Mouse (Mus musculus) layer of hippocampus, adult 2 months (tissue): ENCODE measurements around the gene Ppfia4. TPM values are rescaled to one million over a fixed set of nuclear protein-coding genes. Genes with fewer than 3 reads are reported as not detected.

Source experiments
- DNase-seq, 2 experiments: peaks; one replicate each; pipeline ENCODE4 v3.0.0; 2022; ENCODE audit warnings: low spot score in 2 of 2
- H3K27ac ChIP-seq: fragments of 200-600 bp; 2 replicates; pipeline ENCODE4 v1.8.1; 2022
- H3K4me3 ChIP-seq: fragments of 200-600 bp; 2 replicates; pipeline ENCODE4 v1.8.1; 2022; ENCODE audit warnings: mild to moderate bottlenecking
- CTCF ChIP-seq: fragments of 200-600 bp; conservative IDR thresholded peaks from 2 replicates; pipeline ENCODE4 v1.8.1; 2022; ENCODE audit warnings: antibody characterized with exemption, mild to moderate bottlenecking, moderate library complexity
- total RNA-seq, 2 experiments: library from RNA; stranded (reverse); gene quantifications; 2 replicates each; pipeline ENCODE4 v1.2.3; 2021

Ppfia4 gene
- total RNA-seq, 2 experiments from 2014 or later, result 71.9 to 79.7 TPM

DNA sequence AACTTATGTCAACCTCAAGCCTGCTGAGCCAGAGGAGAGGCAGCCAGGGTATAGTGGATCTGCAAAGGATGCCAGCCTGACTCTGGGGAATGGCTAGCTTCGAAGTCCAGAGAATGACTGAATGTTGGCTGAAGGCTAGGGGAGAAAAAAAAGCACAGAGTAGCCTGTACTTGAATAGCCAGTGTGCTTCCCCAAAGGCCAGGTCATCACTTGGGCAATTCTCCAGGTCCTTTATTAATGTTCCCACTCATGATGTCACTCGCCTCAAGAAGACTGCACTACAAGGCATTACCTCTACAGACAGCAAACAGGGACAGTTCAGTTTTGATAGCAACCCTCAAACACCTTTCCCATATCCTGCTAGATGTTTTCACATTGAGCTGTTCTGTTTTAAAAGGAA, 22.4 kb downstream of the Ppfia4 start:
- DNase-seq, result no peak
- H3K27ac ChIP-seq, result 0 out of 2 replicates have a peak overlapping the region, but pooled peaks have one; percentile 1
- no peak overlapping the region for H3K4me3 ChIP-seq
- no peak for TF ChIP-seq CTCF

DNA sequence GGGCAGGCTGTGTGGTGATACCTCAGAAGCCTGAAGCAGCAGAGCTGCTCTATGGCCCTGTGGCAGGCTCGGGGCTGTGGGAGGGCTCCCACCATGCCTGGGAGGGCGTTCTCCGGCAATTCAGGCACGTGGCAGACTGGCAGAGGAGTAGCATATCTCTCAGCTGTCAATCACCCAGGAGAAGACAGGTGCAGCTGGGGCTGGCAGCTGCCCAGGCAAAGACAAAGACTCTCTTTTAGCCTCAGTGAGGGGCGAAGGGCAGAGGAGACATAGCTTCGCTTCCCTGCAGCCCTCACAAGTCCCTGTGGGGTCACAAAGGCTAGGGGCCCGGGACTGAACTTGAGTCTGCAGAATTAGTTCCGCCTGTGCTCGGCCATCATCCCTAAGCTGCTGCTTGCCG, 25.3 kb downstream of the Ppfia4 start:
- Histone ChIP-seq H3K27ac (no peak overlapping the region), H3K4me3 (no peak overlapping the region)
- TF ChIP-seq CTCF, result no peak
- no peak for DNase-seq

DNA sequence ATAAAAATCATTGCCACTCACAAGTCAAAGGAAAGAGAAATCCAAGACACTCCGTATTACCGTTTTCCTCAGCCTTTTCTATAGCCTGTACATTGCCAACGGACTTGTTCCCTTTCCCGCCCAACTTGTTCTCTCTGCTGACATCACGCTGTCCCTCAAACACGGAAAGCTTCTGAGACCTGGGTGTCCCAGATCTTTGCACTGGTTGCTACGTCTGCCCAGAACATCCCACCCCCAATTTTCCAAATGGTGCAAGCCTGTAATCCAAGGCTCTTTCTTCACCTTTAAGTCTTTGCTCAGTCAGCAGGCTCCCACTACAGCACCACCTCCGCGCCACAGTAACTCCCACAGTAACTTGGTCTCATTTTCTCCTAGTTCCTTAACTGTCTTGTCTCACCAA, 27.8 kb downstream of the Ppfia4 start:
- Histone ChIP-seq H3K4me3 (no peak overlapping the region), H3K27ac (0 out of 2 replicates have a peak overlapping the region, but pooled peaks have one; percentile 53)
- no peak for DNase-seq
- TF ChIP-seq CTCF, result no peak

DNA sequence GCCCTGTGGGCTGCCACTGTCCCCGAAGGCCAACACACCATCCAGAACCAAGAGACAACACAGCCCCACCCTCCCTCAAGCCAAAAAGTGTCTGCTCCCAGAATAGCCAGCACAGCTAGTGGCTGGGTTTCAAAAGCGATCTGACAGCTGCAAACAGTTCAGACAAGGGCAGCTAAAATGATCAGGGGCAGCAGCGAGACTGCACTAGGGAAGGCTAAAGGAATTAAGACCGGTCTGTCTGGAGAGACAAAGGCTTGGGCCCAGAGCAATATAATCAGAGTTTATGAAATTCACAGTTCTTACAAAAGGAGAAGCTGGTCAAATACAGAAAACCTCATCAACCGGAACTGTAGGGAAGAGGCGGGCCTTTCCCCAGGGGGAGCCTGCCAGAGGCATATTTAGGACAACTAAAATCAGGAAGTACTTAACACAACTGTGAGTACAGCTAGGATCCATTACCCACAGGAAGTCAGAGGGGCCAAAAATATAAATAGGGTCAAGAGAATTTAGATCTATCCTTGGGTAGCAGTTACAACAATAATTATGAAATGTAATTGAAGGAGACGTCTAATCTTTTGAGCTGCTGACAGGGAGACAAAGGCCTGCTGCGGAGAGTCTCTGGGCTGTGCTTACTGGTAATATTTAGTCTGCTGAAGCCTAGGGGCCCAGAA, 30.0 kb downstream of the Ppfia4 start:
- H3K27ac ChIP-seq, result peak overlapping the region; percentile 63
- no peak overlapping the region for H3K4me3 ChIP-seq
- no peak for TF ChIP-seq CTCF
- no peak for DNase-seq

DNA sequence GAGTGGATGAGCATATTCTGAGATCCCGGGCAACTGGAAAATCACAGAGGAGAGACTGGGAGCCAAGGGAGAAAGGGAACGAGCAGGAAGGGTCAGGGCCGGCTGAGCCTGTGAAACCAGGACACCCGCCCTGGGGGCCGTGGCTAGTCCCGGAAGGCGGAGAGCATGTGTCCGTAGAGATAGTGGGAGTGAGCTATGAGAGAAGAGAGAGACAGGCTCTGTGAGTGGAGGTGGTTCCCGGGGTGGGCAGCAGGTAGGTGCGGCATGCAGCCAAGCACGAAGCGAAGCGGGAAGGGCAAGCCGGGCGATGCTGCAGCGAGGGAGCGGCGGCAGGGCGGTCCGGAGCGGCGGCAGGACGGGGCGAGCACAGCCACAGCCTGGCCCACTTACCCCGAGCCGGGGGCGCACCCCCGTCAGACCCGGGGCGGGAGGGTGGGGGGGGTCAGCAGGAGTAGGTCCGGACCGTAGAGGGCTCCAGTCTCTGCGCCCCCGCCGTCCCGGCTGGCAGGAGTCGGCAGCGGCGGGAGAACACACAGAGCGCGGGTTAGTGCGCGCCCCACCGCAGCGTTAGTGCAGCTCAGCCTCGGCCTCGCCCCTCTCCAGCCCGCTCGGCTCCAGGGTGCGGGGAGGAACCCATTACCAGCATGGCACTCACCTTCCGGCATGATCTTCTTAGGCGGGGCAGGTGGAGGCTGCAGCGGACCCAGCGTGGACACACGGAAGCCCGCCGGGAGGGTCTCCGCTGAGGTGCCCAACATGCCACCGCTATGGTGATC, 33.9 kb downstream of the Ppfia4 start:
- peak overlapping the region; percentile 32; the same call in 1 of the 2 replicates for H3K27ac ChIP-seq
- H3K4me3 ChIP-seq, result peak overlapping the region; percentile 50
- no peak for DNase-seq
- TF ChIP-seq CTCF, result no peak

DNA sequence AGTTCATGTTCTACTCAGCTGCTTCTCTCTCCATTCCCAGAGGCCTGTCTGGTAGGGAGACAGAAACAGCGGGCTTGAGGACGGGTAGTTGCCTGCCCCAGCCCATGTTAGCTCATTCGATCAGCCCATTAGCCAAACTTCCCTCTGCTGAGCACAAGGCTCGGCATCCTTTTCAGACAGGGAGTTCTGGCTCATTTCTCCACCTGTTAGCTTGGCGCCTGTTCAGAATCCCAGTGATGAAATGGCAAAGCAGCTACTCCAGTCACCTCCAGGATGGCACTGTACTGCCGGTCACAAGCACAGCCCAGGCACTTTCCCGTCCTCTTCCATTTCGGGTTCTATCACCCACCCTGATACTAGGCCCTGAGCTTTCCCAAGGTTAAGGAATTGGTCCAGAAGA, 35.5 kb downstream of the Ppfia4 start:
- Histone ChIP-seq H3K4me3 (no peak overlapping the region), H3K27ac (peak overlapping the region; percentile 80)
- no peak for TF ChIP-seq CTCF
- DNase-seq, result peak; percentile 54 to 64

DNA sequence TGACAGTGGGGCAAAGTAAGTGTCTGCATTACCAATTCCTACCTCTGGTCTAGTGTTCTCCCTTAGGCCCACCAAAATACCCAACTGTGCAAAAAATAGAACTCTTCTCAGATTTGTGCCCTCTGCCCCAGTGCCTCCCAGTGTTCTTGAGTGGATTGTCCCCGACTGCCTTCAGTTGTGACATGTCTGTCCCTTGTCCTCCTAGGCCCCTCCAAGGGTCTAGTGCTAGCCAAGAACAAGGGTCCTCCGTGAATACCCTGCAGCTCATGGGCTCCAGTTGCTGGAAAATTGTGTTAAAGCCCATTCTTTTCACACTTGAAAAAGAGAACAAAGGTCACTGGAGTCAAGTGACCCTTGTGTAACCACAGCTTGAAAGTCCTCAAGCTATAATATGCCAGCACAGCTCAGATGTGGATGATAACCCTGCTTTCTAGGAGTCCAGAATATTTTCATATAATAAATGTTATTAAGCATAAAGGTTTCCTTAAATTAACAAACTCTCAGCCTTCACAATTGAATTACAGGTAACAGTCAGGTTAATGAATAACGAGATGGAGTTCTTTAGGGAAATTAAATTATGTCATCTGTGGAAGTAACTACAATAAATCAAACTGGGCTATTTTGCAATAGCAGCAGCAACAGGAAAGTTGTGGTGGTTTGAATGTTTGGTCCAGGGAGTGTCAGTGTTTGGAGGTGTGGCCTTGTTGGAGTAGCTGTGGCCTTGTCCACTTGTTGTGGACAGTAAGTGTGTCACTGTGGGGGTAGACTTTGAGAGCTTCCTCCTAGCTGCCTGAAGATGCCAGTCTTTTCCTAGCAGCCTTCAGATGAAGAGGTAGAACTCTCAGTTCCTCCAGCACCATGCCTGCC, 38.8 kb downstream of the Ppfia4 start:
- H3K27ac ChIP-seq, result no peak overlapping the region
- no peak overlapping the region for H3K4me3 ChIP-seq
- no peak for DNase-seq
- TF ChIP-seq CTCF, result peak; percentile 28; the same call in 1 of the 2 replicates

DNA sequence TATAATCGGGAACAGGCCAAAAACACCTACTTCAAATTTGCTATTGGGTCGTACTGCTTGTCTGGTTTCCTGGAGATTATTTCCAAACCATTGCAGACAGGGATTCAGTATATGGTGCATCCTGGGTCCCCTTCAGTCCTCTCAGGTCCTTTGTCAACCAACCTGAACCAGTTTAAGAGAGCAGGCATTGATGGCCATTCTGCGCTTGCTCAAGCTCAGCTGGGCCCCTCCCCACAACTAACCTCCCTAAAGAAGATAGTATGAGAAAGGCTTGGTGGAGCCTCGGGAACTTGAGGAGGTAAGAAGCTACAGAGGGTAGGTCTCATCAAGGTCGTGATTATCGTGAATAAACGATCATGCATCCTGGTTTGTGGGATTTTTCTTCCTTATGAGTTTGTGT, 39.5 kb downstream of the Ppfia4 start:
- no peak for TF ChIP-seq CTCF
- DNase-seq, result no peak
- Histone ChIP-seq H3K4me3 (no peak overlapping the region), H3K27ac (peak overlapping the region; percentile 60)

DNA sequence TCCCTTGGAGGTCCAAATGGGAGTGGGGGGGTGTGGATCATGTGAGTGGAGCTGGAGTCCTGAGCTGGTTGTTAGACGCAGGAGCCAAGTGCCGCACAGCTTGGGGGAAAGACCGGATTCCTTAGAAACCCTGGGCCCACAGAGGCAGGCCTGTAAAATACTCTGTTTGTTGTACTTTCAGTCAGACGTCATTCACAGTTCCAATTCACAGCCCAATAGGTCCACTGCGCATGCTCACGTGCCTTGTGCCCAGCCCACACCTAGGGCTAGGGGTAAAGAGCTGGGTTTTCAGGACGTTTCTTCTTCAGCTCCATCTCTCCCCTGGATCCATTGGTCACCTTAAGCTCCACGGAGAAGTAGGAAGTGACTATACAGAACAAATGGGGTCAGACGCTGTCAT, 40.1 kb downstream of the Ppfia4 start:
- Histone ChIP-seq H3K27ac (peak overlapping the region; percentile 60), H3K4me3 (no peak overlapping the region)
- no peak for DNase-seq
- no peak for TF ChIP-seq CTCF

DNA sequence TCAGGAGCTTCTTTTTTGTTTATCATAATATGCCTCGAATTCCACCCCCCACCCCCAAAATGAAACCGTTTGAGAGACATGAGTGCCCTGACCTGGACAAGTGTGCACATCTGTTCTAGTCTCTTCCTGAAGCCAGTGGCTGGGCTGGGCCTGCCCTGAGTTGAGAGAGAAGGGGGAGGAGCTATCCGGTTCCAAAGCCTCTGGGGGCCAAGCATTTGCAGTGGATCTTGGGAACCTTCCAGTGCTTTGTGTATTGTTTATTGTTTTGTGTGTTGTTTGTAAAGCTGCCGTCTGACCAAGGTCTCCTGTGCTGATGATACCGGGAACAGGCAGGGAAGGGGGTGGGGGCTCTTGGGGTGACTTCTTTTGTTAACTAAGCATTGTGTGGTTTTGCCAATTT, 40.7 kb downstream of the Ppfia4 start:
- Histone ChIP-seq H3K27ac (peak overlapping the region; percentile 60; the same call in 1 of the 2 replicates), H3K4me3 (no peak overlapping the region)
- no peak for TF ChIP-seq CTCF
- no peak for DNase-seq

DNA sequence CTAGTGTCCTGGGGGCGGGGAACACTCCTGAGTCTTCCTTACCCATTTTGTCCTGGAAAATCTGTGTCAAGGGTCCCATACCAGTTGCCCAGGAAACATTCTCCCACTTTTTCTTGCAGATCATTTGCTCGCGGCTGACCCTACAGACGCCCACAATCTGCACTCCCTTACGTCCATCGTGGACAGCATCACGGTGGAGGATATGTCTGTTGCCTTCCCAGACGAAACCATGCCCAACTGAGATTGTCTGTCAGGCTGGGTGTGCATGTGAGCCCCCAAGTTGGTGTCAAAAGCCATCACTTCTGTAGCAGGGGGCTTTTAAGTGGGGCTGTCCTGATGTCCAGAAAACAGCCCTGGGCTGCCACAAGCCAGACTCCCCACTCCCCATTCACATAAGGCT, 41.2 kb downstream of the Ppfia4 start:
- no peak for TF ChIP-seq CTCF
- Histone ChIP-seq H3K4me3 (no peak overlapping the region), H3K27ac (peak overlapping the region; percentile 48; the same call in 1 of the 2 replicates)
- DNase-seq, result no peak

DNA sequence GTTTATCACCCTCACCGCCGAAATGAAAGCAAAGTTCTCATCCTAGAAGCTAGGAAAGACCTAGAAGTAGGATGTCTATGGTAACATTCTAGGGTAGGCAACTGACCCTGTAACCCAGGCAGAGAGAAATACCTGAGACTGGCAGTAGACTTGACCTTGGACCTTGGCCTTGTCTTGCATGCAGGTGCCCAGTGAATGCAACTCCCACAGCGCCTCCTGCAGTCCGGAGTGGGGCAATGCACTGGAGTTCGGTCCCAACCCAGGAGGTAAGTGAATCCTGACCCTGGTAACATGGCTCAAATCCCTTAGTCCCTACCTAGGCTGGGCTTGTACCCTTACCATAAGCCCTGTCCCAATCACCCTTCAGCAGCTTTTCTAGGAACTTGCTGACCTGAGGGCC, 41.8 kb downstream of the Ppfia4 start:
- H3K27ac ChIP-seq, result no peak overlapping the region
- H3K4me3 ChIP-seq, result no peak overlapping the region
- TF ChIP-seq CTCF, result peak; percentile 68
- no peak for DNase-seq

DNA sequence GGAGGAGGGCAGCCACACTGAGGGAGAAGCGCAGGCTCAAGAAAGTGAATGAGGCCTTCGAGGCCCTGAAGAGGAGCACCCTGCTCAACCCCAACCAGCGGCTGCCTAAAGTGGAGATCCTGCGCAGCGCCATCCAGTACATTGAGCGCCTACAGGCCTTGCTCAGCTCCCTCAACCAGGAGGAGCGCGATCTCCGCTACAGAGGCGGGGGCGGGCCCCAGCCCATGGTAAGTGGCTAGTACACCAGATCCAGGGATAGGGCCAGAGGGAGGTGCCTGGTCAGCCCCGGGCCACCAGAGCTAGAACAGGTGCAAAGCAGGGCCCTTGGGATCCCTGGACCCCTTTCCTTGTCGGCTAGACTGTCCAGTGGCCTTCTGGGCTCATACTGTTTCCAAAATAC, 42.4 kb downstream of the Ppfia4 start:
- H3K27ac ChIP-seq, result no peak overlapping the region
- no peak for TF ChIP-seq CTCF
- no peak overlapping the region for H3K4me3 ChIP-seq
- no peak for DNase-seq
